Mouse (Mus musculus) embryonic facial prominence, embryonic 15.5 days (tissue): ENCODE results near the gene Acad8. TPM values are rescaled to one million over a fixed set of nuclear protein-coding genes. Genes with fewer than 3 reads are reported as not detected.

Source experiments
- ATAC-seq: fragments of 200-750 bp; cut with Nextera tagmentation; 2 replicates; pipeline ENCODE4 v1.8.0; 2017; ENCODE audit warnings: low read depth, moderate TSS enrichment; ENCODE audit not compliant: insufficient number of reproducible peaks, low FRiP score, low TSS enrichment
- H3K27ac ChIP-seq: fragments of 300-500 bp; sonication (generic); replicated peaks from 2 replicates; pipeline ENCODE4 v1.5.1; 2015; ENCODE audit warnings: mild to moderate bottlenecking, inconsistent platforms
- H3K27me3 ChIP-seq: fragments of 300-500 bp; sonication (generic); 2 replicates; pipeline ENCODE4 v1.6.1; 2015; ENCODE audit warnings: inconsistent platforms
- H3K36me3 ChIP-seq: fragments of 300-500 bp; sonication (generic); 2 replicates; pipeline ENCODE4 v1.6.1; 2015; ENCODE audit warnings: mild to moderate bottlenecking, inconsistent platforms
- H3K4me1 ChIP-seq: fragments of 300-500 bp; sonication (generic); 2 replicates; pipeline ENCODE4 v1.6.1; 2015; ENCODE audit warnings: inconsistent platforms
- H3K4me2 ChIP-seq: fragments of 300-500 bp; sonication (generic); replicated peaks from 2 replicates; pipeline ENCODE4 v1.6.1; 2015; ENCODE audit warnings: mild to moderate bottlenecking, inconsistent platforms
- H3K4me3 ChIP-seq: fragments of 300-500 bp; sonication (generic); replicated peaks from 2 replicates; pipeline ENCODE4 v1.5.1; 2015; ENCODE audit warnings: mild to moderate bottlenecking, inconsistent platforms
- H3K9ac ChIP-seq: fragments of 300-500 bp; sonication (generic); 2 replicates; pipeline ENCODE4 v1.6.1; 2015; ENCODE audit warnings: inconsistent platforms
- H3K9me3 ChIP-seq: fragments of 300-500 bp; sonication (generic); replicated peaks from 2 replicates; pipeline ENCODE4 v1.6.1; 2016; ENCODE audit warnings: inconsistent platforms
- WGBS: fragments of 180-500 bp; shearing (Covaris S2); methylation state at CpG from one replicate; pipeline ENCODE4 v1.1.7; 2015; 5-methylcytosine and 5-hydroxymethylcytosine counted together
- polyA plus RNA-seq: library from polyadenylated mRNA; unstranded; fragments of >200 nt; fragmentation: Nextera tagmentation; extraction: Ambion mirVana; gene quantifications from 2 replicates; pipeline ENCODE4 v1.2.1, GENCODE M21; 2015

Acad8 gene
- polyA plus RNA-seq, 1 experiment from 2014 or later, result 56.2 TPM

GRCm38 (mm10) chr9:26978776-26979175, 20.6 kb downstream of the Acad8 start:
- no peaks in the 10 kb centered on the region for H3K9me3 ChIP-seq
- H3K27me3 ChIP-seq, result no peaks in the 10 kb centered on the region
- H3K4me1 ChIP-seq, result no peaks in the 10 kb centered on the region
- no peak overlapping the region for H3K27ac ChIP-seq
- H3K4me2 ChIP-seq, result no peak overlapping the region
- no peak for ATAC-seq
- H3K9ac ChIP-seq, result no peak overlapping the region
- H3K36me3 ChIP-seq, result peaks cover 56% of the 10 kb centered on the region
- 92% methylated on average over 3 of the region's 3 CpGs for WGBS
- no peak overlapping the region for H3K4me3 ChIP-seq

DNA sequence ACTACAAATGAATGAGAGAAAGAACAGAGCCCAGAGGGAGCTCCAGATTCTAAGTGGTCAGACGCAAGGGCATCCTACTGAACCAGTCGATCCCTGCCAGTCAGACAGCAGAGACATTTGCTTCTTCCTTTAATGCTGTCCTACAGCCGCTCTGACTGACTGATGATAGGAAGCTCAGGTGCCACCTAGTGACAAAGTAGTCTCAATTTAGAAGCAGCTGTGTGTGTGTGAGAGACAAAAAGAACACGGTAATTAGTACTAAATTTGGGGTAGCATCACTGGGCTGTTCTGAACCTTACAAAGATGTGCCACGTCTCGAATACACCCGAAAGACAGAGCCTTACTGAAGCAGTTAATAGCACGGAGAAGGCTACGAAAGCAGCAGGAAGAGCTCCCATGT, 21.6 kb downstream of the Acad8 start:
- no peaks in the 10 kb centered on the region for H3K27me3 ChIP-seq
- H3K9me3 ChIP-seq, result no peaks in the 10 kb centered on the region
- H3K4me1 ChIP-seq, result no peaks in the 10 kb centered on the region
- peaks cover 58% of the 10 kb centered on the region for H3K36me3 ChIP-seq
- ATAC-seq, result no peak
- no peak overlapping the region for H3K4me3 ChIP-seq
- H3K4me2 ChIP-seq, result no peak overlapping the region
- WGBS, result 87% methylated on average over 9 of the region's 9 CpGs
- H3K27ac ChIP-seq, result no peak overlapping the region
- no peak overlapping the region for H3K9ac ChIP-seq

DNA sequence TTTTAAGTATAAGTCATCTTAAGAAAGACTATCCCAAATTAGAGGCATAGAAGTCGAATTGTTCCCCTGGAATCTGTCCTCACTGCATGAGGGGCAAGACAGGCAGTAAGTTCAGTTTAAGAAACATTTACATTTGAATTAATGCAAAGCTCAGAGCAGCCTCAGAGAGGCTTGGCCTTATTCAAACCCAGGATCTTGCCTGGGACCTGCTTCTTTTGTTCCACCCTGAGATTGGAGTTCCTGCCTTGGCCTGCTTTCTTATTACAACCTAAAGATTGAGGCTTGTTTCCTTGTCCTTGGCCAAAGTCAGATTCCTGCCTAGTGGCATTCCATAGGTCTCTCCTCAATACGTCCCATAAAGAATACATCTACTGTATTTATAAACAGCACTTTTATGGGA, 51.6 kb downstream of the Acad8 start:
- no peak overlapping the region for H3K27ac ChIP-seq
- H3K9ac ChIP-seq, result no peak overlapping the region
- H3K36me3 ChIP-seq, result no peaks in the 10 kb centered on the region
- no peaks in the 10 kb centered on the region for H3K27me3 ChIP-seq
- H3K4me2 ChIP-seq, result no peak overlapping the region
- no peaks in the 10 kb centered on the region for H3K9me3 ChIP-seq
- no peak for ATAC-seq
- H3K4me3 ChIP-seq, result no peak overlapping the region
- 65% methylated on average over 2 of the region's 2 CpGs for WGBS
- no peaks in the 10 kb centered on the region for H3K4me1 ChIP-seq

DNA sequence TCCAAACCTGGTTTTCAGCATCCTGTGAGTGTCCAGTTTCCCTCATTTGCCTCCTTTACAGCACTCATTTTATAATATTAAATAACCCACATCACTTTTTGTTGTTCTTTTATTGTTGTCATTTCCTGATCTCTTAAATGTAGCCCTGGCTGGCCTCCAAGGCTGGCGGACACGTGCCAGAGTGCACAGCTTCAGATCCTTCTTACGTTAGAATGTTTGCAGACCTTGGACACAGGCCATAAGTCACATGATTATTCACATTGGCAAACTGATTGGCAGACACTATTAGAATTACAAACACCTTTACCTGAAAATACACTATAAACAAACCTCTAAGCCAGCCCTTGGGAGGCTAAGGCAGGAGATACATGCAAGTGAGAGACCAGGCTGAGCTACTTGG, 75.2 kb downstream of the Acad8 start:
- Histone ChIP-seq H3K9me3 (no peaks in the 10 kb centered on the region), H3K36me3 (no peaks in the 10 kb centered on the region), H3K27ac (no peak overlapping the region), H3K4me3 (no peak overlapping the region), H3K9ac (no peak overlapping the region), H3K27me3 (no peaks in the 10 kb centered on the region), H3K4me1 (no peaks in the 10 kb centered on the region), H3K4me2 (no peak overlapping the region)
- 57% methylated on average over 3 of the region's 3 CpGs for WGBS
- ATAC-seq, result no peak

Other genes starting within 250 kb of the Acad8 start
- gene Glb1l2, start 193.1 kb downstream of the Acad8 start, polyA plus RNA-seq, result 5.4 and 7.4 TPM in 2 replicates
- not detected in 2 replicates for gene Glb1l3, start 138.7 kb downstream of the Acad8 start, polyA plus RNA-seq
- 0.21 and 0.26 TPM in 2 replicates for gene Gm1110, start 76.5 kb downstream of the Acad8 start, polyA plus RNA-seq
- gene Thyn1, start 144 bp upstream of the Acad8 start, polyA plus RNA-seq, result 111 and 113 TPM in 2 replicates
- gene Vps26b, start 30.5 kb upstream of the Acad8 start, polyA plus RNA-seq, result 37.9 and 39.9 TPM in 2 replicates
- 23.6 and 25.2 TPM in 2 replicates for gene Ncapd3, start 30.6 kb upstream of the Acad8 start, polyA plus RNA-seq
- 94.7 and 104 TPM in 2 replicates for gene Jam3, start 155.9 kb upstream of the Acad8 start, polyA plus RNA-seq